Mouse (Mus musculus) inflammation-experienced regulatory T-cells, adult 6 months (primary cell): ENCODE data around the gene Gm17469. TPM values are rescaled to one million over a fixed set of nuclear protein-coding genes. Genes with fewer than 3 reads are reported as not detected.
"Not testable (repeated sequence)": the region's sequence is repeated elsewhere in the genome, so short reads cannot be mapped to it uniquely, and the experiment has no call there.

Experiments
- ATAC-seq: one replicate; pipeline ENCODE4 v1.8.0; 2017
- polyA plus RNA-seq, 3 experiments: library from polyadenylated mRNA; unstranded; fragments of 100-300 nt; shearing (Covaris generic); gene quantifications; one replicate each; pipeline ENCODE4 v1.2.1; 2017

Gene Gm17469
- polyA plus RNA-seq: not detected

GRCm38 (mm10) chrX:124629593-124629992, at the start of gene Gm17469:
Gene Gm17469 (plus strand): TSS chrX:124629893.
- ATAC-seq: not testable (repeated sequence)

Other genes with a start within 250 kb of the Gm17469 start
- not detected for gene Gm17584, start 129.3 kb upstream of the Gm17469 start, polyA plus RNA-seq